Mouse (Mus musculus) adrenal gland, postnatal 10 days (tissue): Measurements from ENCODE around the gene Col25a1. TPM values are rescaled to one million over a fixed set of nuclear protein-coding genes. Genes with fewer than 3 reads are reported as not detected.
A peak's percentile ranks its signal among the peaks of the same experiment; 100 is the strongest.

ENCODE experiments used
- DNase-seq: peaks from one replicate; pipeline ENCODE4 v3.0.0; 2021; ENCODE audit warnings: mixed read lengths
- total RNA-seq, 2 experiments: library from RNA; stranded (reverse); gene quantifications; 2 replicates each; pipeline ENCODE4 v1.2.3; 2021

Gene Col25a1
- total RNA-seq, 2 experiments from 2014 or later: 4.6 to 5.6 TPM

DNA sequence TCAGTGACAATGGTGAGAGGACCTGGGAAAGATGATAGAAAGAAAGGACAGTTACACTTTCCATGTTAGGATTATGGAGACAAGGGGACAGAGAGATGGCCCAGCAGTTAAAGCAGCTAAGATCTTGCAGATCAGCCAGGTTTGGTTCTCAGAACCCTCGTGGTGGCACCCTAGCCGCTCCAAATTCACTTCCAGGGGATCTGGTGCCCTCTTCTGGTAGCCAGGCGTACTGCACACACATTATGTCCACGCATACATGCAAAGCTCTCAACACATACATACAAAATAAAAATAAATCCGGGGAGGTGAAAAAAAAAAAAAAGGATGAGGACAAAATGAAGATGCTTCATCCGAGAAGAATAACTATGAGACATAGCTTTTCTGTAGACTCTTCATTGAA lies 445.4 kb downstream of the Col25a1 start:
- DNase-seq: peak; percentile 39

- no peak for DNase-seq
Observed at GRCm38 (mm10) chr3:130579501-130579900, 448.2 kb downstream of the Col25a1 start.

DNA sequence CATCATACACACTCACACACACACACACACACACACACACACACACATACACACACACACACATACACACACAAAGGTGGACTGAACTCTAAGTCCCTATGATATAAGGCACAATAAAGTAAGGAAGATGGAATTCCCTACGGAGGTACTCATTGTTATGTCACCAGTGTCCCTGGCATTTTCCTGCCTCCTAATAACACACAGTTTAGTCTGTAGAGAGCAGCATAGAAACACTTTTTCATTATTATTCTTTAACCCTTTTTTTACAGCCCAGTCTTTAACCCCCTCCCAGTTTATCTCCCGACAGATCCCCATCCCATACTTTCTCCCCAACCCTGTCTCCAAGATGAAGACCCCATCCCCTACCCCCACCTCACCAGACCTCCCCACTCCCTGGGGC lies 450.3 kb downstream of the Col25a1 start:
- no peak for DNase-seq

DNA sequence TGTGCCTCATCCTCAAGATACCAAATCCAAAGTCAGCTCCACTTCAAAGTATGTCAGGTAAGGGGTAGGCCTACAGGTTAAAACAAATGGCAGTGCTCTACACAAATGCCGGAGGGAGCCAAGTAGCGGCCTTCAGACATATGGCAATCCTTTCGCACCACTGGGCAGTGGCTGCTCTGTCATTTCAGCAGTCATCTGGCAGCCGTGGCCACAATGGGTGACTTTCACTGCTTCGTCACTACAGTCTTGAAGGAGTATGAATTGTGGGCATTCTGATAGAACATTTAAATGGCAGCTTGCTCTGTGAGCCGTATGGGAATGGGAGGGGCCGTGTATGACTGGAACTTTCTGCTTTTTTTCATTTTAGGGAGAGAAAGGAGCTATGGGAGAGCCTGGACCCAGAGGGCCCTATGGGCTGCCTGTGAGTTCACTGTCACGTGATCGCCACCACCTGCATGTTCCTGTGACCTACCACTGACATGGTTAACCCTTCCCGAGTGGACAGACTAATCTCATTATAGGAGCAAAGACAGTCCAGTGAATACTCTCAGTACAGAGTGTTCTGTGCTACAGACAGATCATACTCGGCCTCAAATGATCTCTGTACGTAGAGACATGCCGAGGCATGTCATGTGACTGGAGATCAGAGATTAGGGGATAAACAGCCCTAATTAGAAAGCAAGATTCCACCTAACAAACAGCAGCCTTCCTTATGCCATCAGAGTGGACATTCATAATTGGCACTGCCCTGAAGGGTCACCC lies 451.8 kb downstream of the Col25a1 start:
- no peak for DNase-seq

- DNase-seq: no peak
Observed at GRCm38 (mm10) chr3:130584007-130584406, 452.7 kb downstream of the Col25a1 start.

- no peak for DNase-seq
Observed at GRCm38 (mm10) chr3:130595050-130595449, 463.7 kb downstream of the Col25a1 start.

DNA sequence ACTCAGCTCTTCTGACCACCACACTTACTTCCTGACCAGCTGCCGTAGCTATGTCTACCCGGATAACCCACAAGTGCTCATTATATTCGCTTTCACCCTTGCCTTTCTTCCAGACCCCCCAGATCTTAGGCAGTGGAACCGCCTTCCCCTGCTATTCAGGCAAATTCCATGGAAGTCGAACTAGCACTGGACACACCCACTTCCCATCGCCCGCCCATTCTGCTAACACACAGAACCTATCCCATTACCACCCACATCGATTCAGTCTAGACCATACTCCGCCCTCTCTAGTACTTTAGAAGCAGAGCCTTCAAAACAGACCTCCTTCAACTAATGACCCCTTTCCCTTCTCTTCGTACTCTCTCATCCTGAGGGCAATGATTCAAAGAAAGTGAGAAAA lies 470.2 kb downstream of the Col25a1 start:
- no peak for DNase-seq

DNA sequence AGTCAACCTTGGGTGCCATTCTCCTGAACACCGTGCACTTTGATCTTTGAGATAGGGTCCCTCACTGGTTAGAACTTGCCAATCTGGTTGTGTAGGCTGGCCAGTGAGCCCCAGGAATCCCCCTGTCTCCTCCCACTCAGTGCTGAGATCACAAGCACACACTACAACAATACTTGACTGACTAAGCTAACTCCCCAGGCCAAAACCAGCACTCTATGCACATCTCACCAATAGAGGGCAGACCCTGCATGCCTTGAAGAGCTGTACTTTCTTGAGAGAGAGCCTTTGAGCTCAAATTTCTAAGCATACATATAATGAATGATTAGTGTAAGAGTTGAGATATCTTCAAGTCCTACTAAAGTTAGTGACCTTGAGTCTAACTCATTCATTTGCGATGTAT lies 476.6 kb downstream of the Col25a1 start:
- DNase-seq: peak; percentile 50

GRCm38 (mm10) chr3:130614444-130614843 lies 483.1 kb downstream of the Col25a1 start:
- no peak for DNase-seq

GRCm38 (mm10) chr3:130615625-130616024 lies 484.3 kb downstream of the Col25a1 start:
- no peak for DNase-seq

GRCm38 (mm10) chr3:130617439-130617898 lies 486.2 kb downstream of the Col25a1 start, which contains the start of gene Etnppl:
Gene Etnppl (plus strand): TSS chr3:130617448.
- peak; percentile 52 for DNase-seq

DNA sequence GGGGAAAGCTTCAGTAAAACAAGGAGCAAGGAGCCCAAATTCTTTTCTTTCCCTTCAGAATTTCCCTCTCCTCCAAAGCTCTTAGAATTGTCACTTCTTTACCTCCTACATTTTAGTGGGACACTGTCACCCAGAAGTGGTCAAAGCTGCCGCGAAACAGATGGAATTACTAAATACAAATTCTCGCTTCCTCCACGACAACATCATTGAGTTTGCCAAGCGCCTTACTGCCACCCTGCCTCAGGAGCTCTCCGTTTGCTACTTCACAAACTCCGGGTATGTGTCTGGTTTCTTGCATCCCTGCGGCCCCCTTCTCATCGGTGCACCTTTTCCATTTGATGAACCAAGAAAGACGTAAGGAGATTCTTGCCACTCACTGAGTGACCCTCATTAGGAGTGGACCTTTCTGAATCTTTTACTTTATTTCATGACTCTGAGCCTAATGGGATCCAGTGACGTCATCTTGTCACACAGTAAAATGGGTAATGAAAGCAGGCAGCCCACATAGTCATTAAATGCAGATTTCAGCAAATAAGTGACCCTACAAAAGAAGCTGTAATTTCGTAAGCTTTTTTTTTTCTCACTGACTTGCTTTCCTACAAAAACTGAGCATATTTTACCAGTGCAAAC lies 489.3 kb downstream of the Col25a1 start:
- DNase-seq: no peak

DNA sequence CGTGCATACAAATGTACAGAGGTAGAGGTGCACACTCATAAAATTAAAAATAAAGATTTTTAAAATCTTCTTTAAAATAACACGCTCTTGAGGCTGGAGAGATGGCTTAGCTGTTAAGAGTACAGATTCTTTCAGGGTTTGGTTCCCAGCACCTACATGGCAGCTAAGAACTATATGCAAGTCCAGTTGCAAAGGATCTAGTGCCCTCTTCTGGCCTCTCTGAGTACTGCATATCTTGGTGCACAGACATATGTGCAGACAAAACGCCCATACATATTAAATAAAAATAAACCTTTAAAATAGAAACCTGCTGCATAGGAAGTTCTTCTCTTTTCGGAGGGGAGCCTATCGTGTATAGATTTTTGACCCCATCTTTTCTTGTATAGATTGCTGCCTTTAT lies 497.1 kb downstream of the Col25a1 start:
- no peak for DNase-seq

DNA sequence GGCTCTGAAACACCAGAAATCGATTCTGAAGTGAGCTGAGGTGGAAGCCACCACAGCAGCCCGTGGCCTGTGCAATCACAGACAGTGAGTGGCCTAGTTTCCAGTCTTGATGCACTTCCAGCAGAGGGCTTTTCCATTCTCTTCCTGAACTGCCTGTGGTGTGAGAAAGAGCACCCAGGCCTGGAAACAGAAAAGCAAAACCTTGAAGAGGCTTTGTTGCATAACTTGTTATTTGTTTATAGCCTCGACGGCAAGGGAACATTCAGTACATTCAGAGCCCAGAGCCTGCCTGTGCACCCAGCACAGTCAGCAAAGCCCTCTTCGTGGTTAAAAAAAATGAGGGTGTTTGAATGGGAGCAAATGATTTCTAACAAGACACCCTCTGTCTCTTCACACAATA lies 502.6 kb downstream of the Col25a1 start:
- peak; percentile 11 for DNase-seq

DNA sequence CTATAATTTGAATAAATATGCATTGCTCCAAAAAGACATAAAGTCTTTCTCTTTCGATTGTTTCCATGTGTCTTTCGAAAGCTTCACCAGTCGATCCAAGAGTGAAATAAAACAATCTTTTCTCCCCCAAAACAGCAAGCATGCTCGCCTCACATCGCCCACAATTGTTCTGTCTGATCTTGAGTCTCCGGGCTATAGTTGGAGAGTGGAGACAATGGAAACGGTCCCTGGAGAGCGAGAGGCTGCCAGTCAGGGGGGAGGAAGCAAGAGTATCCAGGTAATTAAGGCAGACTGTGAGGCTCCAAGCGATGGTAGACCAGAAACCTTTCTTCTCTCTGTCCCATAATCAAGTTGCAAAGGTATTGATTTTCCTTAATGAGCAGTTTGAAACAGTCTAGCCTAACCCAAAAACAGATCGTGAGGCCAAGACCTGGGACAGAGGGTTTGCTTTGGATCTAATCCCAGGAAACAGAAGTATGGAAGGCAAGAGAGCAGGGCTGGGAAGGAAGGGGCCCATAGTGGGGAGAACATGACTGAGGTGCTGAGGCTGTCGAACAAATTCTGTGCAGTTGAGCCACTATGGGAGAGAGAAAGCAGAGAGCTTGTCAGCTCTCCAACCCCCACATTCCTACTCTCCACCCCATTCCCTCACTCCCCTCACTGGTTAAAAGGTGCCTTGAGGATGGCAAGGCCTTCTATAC lies 515.0 kb downstream of the Col25a1 start:
- no peak for DNase-seq

Other genes starting within 250 kb of the Col25a1 start
- 10 to 100 TPM; 35.3 to 39.9 TPM for gene Casp6, start 230.1 kb upstream of the Col25a1 start, total RNA-seq
- 1 to 10 TPM; 7.7 to 9.6 TPM for gene Mcub, start 161.3 kb upstream of the Col25a1 start, total RNA-seq
- 10 to 100 TPM; 48.8 to 59.3 TPM for gene Sec24b, start 69.9 kb upstream of the Col25a1 start, total RNA-seq